Mouse (Mus musculus) CH12F3 (cell line): ENCODE data around the gene Susd6.

Experiments used
- in situ Hi-C: fragments of 300-500 bp; cut with MboI; formaldehyde crosslinking; loops from 2 replicates; pipeline ENCODE4 v1.14.3; 2020; ENCODE audit warnings: low sequenced_read_pairs

Gene Susd6

GRCm38 (mm10) chr12:80865175-80865574 is 74.9 kb downstream of the Susd6 start:
- in situ Hi-C loops, result no loop called here

- in situ Hi-C loops, result no loop called here
These were observed 75.7 kb downstream of the Susd6 start for GRCm38 (mm10) chr12:80866023-80866422.

GRCm38 (mm10) chr12:80867083-80867482 is 76.8 kb downstream of the Susd6 start:
- in situ Hi-C loops, result no loop called here

- in situ Hi-C loops, result no loop called here
These were observed 78.1 kb downstream of the Susd6 start for GRCm38 (mm10) chr12:80868401-80868800.

GRCm38 (mm10) chr12:80877215-80878092 is 87.1 kb downstream of the Susd6 start:
- in situ Hi-C loops, result no loop called here

GRCm38 (mm10) chr12:80878093-80878430 is 87.8 kb downstream of the Susd6 start:
- in situ Hi-C loops, result no loop called here

- in situ Hi-C loops, result no loop called here
These were observed 88.3 kb downstream of the Susd6 start for GRCm38 (mm10) chr12:80878653-80879052.

- in situ Hi-C loops, result no loop called here
These were observed 89.0 kb downstream of the Susd6 start for GRCm38 (mm10) chr12:80879267-80879666.

GRCm38 (mm10) chr12:80881121-80881520 is 90.8 kb downstream of the Susd6 start:
- in situ Hi-C loops, result no loop called here

- in situ Hi-C loops, result no loop called here
These were observed 93.0 kb downstream of the Susd6 start for GRCm38 (mm10) chr12:80883278-80883677.

GRCm38 (mm10) chr12:80883881-80884280 is 93.6 kb downstream of the Susd6 start:
- in situ Hi-C loops, result no loop called here

GRCm38 (mm10) chr12:80885301-80886288 is 95.3 kb downstream of the Susd6 start:
- in situ Hi-C loops, result no loop called here

- in situ Hi-C loops, result no loop called here
These were observed 96.7 kb downstream of the Susd6 start for GRCm38 (mm10) chr12:80887036-80887435.

GRCm38 (mm10) chr12:80889331-80889730 is 99.0 kb downstream of the Susd6 start:
- in situ Hi-C loops, result no loop called here

- in situ Hi-C loops, result no loop called here
These were observed 100.8 kb downstream of the Susd6 start for GRCm38 (mm10) chr12:80891074-80891473.

- in situ Hi-C loops, result no loop called here
These were observed 103.6 kb downstream of the Susd6 start for GRCm38 (mm10) chr12:80893720-80894494.

GRCm38 (mm10) chr12:80894973-80895570 is 104.8 kb downstream of the Susd6 start:
- in situ Hi-C loops, result loop anchor here (5.0 kb wide), 1 partner anchor 128 kb away; no protein-coding TSS in a partner anchor

GRCm38 (mm10) chr12:80909631-80910030 is 119.3 kb downstream of the Susd6 start:
- in situ Hi-C loops, result no loop called here

- in situ Hi-C loops, result no loop called here
These were observed 127.5 kb downstream of the Susd6 start for GRCm38 (mm10) chr12:80917764-80918163.

GRCm38 (mm10) chr12:80921301-80921700 is 131.0 kb downstream of the Susd6 start:
- in situ Hi-C loops, result no loop called here
